Mouse (Mus musculus) spleen, postnatal 36 days (tissue): Measurements from ENCODE around the gene Mrpl50.
A peak's percentile ranks its signal among the peaks of the same experiment; 100 is the strongest.
"Not testable (repeated sequence)": the region's sequence is repeated elsewhere in the genome, so short reads cannot be mapped to it uniquely, and the experiment has no call there.

Experiments
- DNase-seq, 2 experiments: peaks; one replicate each; pipeline ENCODE4 v3.0.0; 2022; ENCODE audit warnings: low spot score in 2 of 2, mixed read lengths in 1 of 2

Mrpl50 gene

DNA sequence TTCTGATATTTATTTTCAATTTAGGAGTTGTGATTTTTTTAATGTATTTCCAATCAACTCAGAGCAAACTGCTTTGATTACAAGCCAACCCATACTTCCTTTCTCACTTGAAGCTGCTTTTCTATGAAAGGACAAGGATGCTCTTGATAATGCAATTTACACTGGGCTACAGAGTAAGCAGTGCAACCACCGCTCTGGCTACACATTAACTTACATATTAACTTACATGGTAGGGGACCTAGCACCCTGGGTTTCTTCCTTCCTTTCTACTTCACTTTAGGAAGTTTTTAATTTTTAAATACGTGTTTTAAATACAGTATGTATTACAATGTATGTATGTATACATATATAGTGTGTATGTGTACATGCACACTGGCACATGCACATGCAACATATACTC lies 11.7 kb downstream of the Mrpl50 start:
- DNase-seq, result no peak

DNA sequence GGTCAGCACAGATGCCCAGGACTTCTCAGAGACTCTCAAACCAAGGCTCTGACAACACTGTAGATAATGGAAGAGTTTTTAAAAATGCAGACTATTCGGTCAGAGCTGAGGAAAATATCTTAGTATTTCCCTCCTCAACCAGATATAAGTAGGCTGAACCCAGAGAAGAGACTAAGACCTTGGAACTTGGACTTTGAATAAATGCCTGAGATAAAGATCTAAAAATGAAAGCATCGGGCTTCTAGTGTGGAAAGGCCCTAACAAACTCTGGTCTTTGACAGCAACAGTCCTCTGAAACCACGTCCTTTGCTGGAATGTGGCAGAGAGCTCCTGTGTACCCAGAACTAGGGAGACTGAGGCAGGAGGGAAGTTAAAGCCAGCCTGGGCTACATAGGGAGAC lies 14.5 kb downstream of the Mrpl50 start, which contains the start of gene Baat:
Gene Baat, minus strand, starts transcription at position 172 of the 400 bp plus-strand sequence.
- no peak for DNase-seq

GRCm38 (mm10) chr4:49503563-49503962 lies 17.3 kb downstream of the Mrpl50 start:
- DNase-seq, result no peak

DNA sequence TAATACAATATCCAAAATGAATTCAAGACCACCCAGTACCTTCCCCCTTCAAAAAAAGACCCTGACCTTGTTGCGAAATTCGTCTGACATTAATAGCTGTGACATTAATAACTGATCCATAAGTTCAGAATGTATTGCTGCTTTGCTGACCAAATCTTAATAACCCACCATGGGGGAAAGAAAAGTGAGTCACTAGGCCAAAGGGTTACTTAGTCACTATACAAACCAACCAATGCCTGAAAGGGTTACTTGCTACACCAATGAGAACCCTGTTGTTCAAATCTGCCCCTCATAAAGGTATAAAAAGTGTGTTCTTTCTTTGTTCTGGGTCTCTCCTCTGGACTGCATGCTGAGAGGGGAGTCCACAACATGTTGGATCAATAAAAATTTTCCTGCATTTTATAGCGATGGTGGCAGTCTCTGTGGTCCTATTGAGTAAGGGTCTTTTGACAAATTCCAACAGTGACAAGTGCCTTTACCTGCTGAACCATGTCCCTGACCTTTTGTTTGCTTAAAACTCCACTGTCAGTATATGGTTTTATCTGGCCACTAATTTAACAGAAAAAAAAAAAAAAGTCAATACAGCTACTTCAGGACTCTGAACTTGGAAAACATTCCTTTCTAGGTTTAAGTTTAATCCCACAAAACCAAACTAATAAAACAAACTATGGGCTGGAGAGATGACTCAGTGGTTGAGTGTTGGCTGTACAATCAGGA lies 34.8 kb downstream of the Mrpl50 start:
- not testable (repeated sequence) for DNase-seq

- no peak for DNase-seq
These were observed 35.5 kb downstream of the Mrpl50 start for GRCm38 (mm10) chr4:49485442-49485841.

DNA sequence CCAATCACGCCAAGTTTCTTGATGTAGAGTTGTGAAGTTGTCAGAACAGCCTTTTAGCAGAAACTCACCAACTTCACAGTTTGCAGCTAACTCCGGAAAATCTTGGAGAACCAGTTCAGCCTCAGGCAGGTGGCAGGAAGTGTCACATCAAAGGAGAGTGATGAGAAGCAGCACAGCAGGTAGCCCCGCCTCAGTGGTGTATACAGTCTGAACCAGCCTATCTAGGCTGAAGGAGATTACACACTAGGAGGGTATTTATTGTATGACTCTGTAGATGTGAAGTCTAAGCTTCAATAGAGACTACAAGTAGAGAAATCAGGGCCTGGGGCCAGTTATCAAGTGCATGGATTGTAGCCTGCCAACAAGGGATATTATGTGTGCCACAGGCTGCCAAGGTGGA lies 40.0 kb downstream of the Mrpl50 start:
- no peak for DNase-seq

GRCm38 (mm10) chr4:49480104-49480760 lies 40.7 kb downstream of the Mrpl50 start:
- no peak for DNase-seq

- DNase-seq, result not testable (repeated sequence)
These were observed 41.9 kb downstream of the Mrpl50 start for GRCm38 (mm10) chr4:49479035-49479434.

GRCm38 (mm10) chr4:49478118-49478877 lies 42.6 kb downstream of the Mrpl50 start:
- DNase-seq, result peak; percentile 35 to 45

- peak in 1 of 2 experiments; percentile 8 for DNase-seq
These were observed 46.3 kb downstream of the Mrpl50 start for GRCm38 (mm10) chr4:49474583-49474982.

- no peak for DNase-seq
These were observed 47.3 kb downstream of the Mrpl50 start, which contains the start of gene Acnat1 for GRCm38 (mm10) chr4:49473435-49474100. Gene Acnat1 (minus strand): TSS chr4:49473912.

- no peak for DNase-seq
These were observed 51.3 kb downstream of the Mrpl50 start for GRCm38 (mm10) chr4:49469435-49470151.

- DNase-seq, result no peak
These were observed 53.5 kb downstream of the Mrpl50 start for GRCm38 (mm10) chr4:49467360-49467759.
